Mouse (Mus musculus) heart, embryonic 14.5 days (tissue): ENCODE results near the gene Vmn1r18. TPM values are rescaled to one million over a fixed set of nuclear protein-coding genes. Genes with fewer than 3 reads are reported as not detected.
"Not testable (repeated sequence)": the region's sequence is repeated elsewhere in the genome, so short reads cannot be mapped to it uniquely, and the experiment has no call there.

Experiments used
- ATAC-seq: fragments of 200-750 bp; cut with Nextera tagmentation; 2 replicates; pipeline ENCODE4 v1.8.0; 2017; ENCODE audit warnings: low read depth, moderate TSS enrichment; ENCODE audit not compliant: insufficient number of reproducible peaks, insufficient read depth, low FRiP score
- H3K27ac ChIP-seq, 2 experiments: fragments of 200-500 bp in 1 of 2; fragments of 300-500 bp in 1 of 2; sonication (generic) in 1 of 2; replicated peaks in 1 of 2; 2 replicates each; pipeline ENCODE4 v1.5.1; 2012 to 2014; ENCODE audit warnings: low read depth in 2 of 2, low read length in 2 of 2, control low read depth in 1 of 2, mild to moderate bottlenecking in 1 of 2, mixed read lengths in 1 of 2; ENCODE audit not compliant: control insufficient read depth in 1 of 2, insufficient read depth in 1 of 2
- H3K27me3 ChIP-seq: fragments of 300-500 bp; sonication (generic); 2 replicates; pipeline ENCODE4 v1.6.1; 2014; ENCODE audit warnings: mild to moderate bottlenecking, low read length, control low read depth; ENCODE audit not compliant: control insufficient read depth, insufficient read depth
- H3K36me3 ChIP-seq: fragments of 300-500 bp; sonication (generic); 2 replicates; pipeline ENCODE4 v1.6.1; 2014; ENCODE audit warnings: mild to moderate bottlenecking, control low read depth, low read length, mixed read lengths; ENCODE audit not compliant: control insufficient read depth, insufficient read depth
- H3K4me1 ChIP-seq, 2 experiments: fragments of 200-500 bp in 1 of 2; fragments of 300-500 bp in 1 of 2; sonication (generic) in 1 of 2; 2 replicates each; pipeline ENCODE4 v1.6.1; 2012 to 2014; ENCODE audit warnings: low read length in 2 of 2, control low read depth in 1 of 2, mixed read lengths in 1 of 2; ENCODE audit not compliant: control insufficient read depth in 2 of 2, insufficient read depth in 2 of 2
- H3K4me2 ChIP-seq: fragments of 300-500 bp; sonication (generic); 2 replicates; pipeline ENCODE4 v1.6.1; 2014; ENCODE audit warnings: mild to moderate bottlenecking, low read length
- H3K4me3 ChIP-seq, 2 experiments: fragments of 200-500 bp in 1 of 2; fragments of 300-500 bp in 1 of 2; sonication (generic) in 1 of 2; 2 replicates each; pipeline ENCODE4 v1.5.1; 2012 to 2014; ENCODE audit warnings: low read length in 2 of 2, mild to moderate bottlenecking in 2 of 2, control low read depth in 1 of 2, low read depth in 1 of 2, moderate library complexity in 1 of 2; ENCODE audit not compliant: control insufficient read depth in 1 of 2, insufficient read depth in 1 of 2
- H3K9ac ChIP-seq: fragments of 300-500 bp; sonication (generic); 2 replicates; pipeline ENCODE4 v1.6.1; 2014; ENCODE audit warnings: mild to moderate bottlenecking, low read length
- H3K9me3 ChIP-seq: fragments of 300-500 bp; sonication (generic); 2 replicates; pipeline ENCODE4 v1.6.1; 2016; ENCODE audit warnings: low read length, control low read depth; ENCODE audit not compliant: control insufficient read depth
- WGBS: fragments of 180-500 bp; shearing (Covaris S2); extraction: QIAGEN DNeasy Blood & Tissue Kit; methylation state at CpG from one replicate; pipeline ENCODE4 v1.1.7; 2014; 5-methylcytosine and 5-hydroxymethylcytosine counted together
- polyA plus RNA-seq: library from polyadenylated mRNA; unstranded; fragments of >200 nt; fragmentation: Nextera tagmentation; extraction: Ambion mirVana; gene quantifications from 2 replicates; pipeline ENCODE4 v1.2.1, GENCODE M21; 2014

Vmn1r18 gene
- not detected in 2 replicates for polyA plus RNA-seq

DNA sequence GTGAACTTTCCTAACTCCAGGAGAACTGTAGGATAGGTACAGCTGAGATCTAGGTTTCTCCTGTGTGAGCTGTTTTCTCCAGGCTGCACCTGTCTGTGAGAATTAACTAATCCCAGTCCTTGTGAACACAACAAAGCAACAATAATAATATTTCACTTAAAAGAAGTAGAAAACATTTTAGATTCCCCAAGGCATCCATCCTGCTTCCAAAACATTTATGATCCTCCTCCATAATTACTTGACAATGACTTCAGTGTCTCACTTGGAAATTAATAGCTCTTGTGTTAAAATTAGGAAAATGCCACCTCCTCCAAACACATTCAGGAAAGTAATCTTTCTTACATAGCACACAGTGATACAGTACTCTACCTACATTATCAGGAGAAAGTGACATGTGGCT is at the start of gene Vmn1r18:
Vmn1r18 (minus strand) TSS at position 101 of the 400 bp plus-strand sequence.
- no peaks in the 10 kb centered on the region for H3K27me3 ChIP-seq

GRCm38 (mm10) chr6:57431196-57431595 is 35.6 kb upstream of the Vmn1r18 start:
- no peak overlapping the region for H3K27ac ChIP-seq
- no peak overlapping the region for H3K4me2 ChIP-seq

More for the DNA sequence above, at the start of gene Vmn1r18:
- Histone ChIP-seq H3K4me1 (no peaks in the 10 kb centered on the region), H3K4me2 (no peak within 1 kb of the TSS), H3K4me3 (no peak within 1 kb of the TSS), H3K9ac (no peak within 1 kb of the TSS), H3K9me3 (no peaks in the 10 kb centered on the region), H3K36me3 (no peaks in the 10 kb centered on the region), H3K27ac (no peak within 1 kb of the TSS)
- no peak for ATAC-seq

GRCm38 (mm10) chr6:57428630-57429029 is 33.0 kb upstream of the Vmn1r18 start, which contains the start of gene Vmn1r20:
Gene Vmn1r20 (plus strand): TSS chr6:57428930.
- 41% methylated on average over 1 of the region's 1 CpGs for WGBS
- H3K4me1 ChIP-seq = no peaks in the 10 kb centered on the region
- no peaks in the 10 kb centered on the region for H3K27me3 ChIP-seq
- H3K27ac ChIP-seq = no peak within 1 kb of the TSS
- no peak within 1 kb of the TSS for H3K4me3 ChIP-seq
- no peak within 1 kb of the TSS for H3K9ac ChIP-seq
- no peak within 1 kb of the TSS for H3K4me2 ChIP-seq
- ATAC-seq = no peak
- no peaks in the 10 kb centered on the region for H3K9me3 ChIP-seq
- H3K36me3 ChIP-seq = no peaks in the 10 kb centered on the region

More at GRCm38 (mm10) chr6:57431196-57431595, 35.6 kb upstream of the Vmn1r18 start:
- H3K27me3 ChIP-seq = no peaks in the 10 kb centered on the region
- WGBS = 50% methylated on average over 1 of the region's 1 CpGs
- no peak overlapping the region for H3K9ac ChIP-seq
- H3K4me3 ChIP-seq = no peak overlapping the region
- no peaks in the 10 kb centered on the region for H3K4me1 ChIP-seq
- H3K36me3 ChIP-seq = no peaks in the 10 kb centered on the region
- no peak for ATAC-seq
- no peaks in the 10 kb centered on the region for H3K9me3 ChIP-seq

- not testable (repeated sequence) for H3K27me3 ChIP-seq, H3K4me3 ChIP-seq, H3K4me1 ChIP-seq, H3K36me3 ChIP-seq, H3K4me2 ChIP-seq, ATAC-seq, H3K9me3 ChIP-seq, H3K9ac ChIP-seq, H3K27ac ChIP-seq
- 60% methylated on average over 3 of the region's 3 CpGs for WGBS
Measured at GRCm38 (mm10) chr6:57403480-57403879, 7.9 kb upstream of the Vmn1r18 start, which contains the start of gene Vmn1r19. Gene Vmn1r19 (plus strand): TSS chr6:57403780.

GRCm38 (mm10) chr6:57367496-57367895 is 28.1 kb downstream of the Vmn1r18 start:
- WGBS = 87% methylated on average over 1 of the region's 1 CpGs
- ATAC-seq = no peak

GRCm38 (mm10) chr6:57365866-57366265 is 29.7 kb downstream of the Vmn1r18 start:
- H3K9me3 ChIP-seq, H3K9ac ChIP-seq, H3K4me2 ChIP-seq, H3K36me3 ChIP-seq, H3K4me3 ChIP-seq, H3K27ac ChIP-seq, ATAC-seq, H3K27me3 ChIP-seq, H3K4me1 ChIP-seq: not testable (repeated sequence)
- 74% methylated on average over 1 of the region's 1 CpGs for WGBS

More at GRCm38 (mm10) chr6:57367496-57367895, 28.1 kb downstream of the Vmn1r18 start:
- H3K27me3 ChIP-seq = no peaks in the 10 kb centered on the region
- H3K27ac ChIP-seq = no peak overlapping the region
- no peak overlapping the region for H3K4me3 ChIP-seq
- H3K9me3 ChIP-seq = no peaks in the 10 kb centered on the region
- H3K36me3 ChIP-seq = no peaks in the 10 kb centered on the region
- no peak overlapping the region for H3K9ac ChIP-seq
- no peak overlapping the region for H3K4me2 ChIP-seq
- no peaks in the 10 kb centered on the region for H3K4me1 ChIP-seq

GRCm38 (mm10) chr6:57363627-57364026 is 32.0 kb downstream of the Vmn1r18 start, which contains the start of gene Vmn1r17:
Gene Vmn1r17 (minus strand): TSS chr6:57363727.
- Histone ChIP-seq H3K4me3 (no peak within 1 kb of the TSS), H3K27ac (no peak within 1 kb of the TSS), H3K9ac (no peak within 1 kb of the TSS), H3K4me2 (no peak within 1 kb of the TSS), H3K27me3 (no peaks in the 10 kb centered on the region), H3K36me3 (no peaks in the 10 kb centered on the region), H3K4me1 (no peaks in the 10 kb centered on the region), H3K9me3 (no peaks in the 10 kb centered on the region)
- ATAC-seq = no peak
- WGBS = 81% methylated on average over 1 of the region's 1 CpGs

DNA sequence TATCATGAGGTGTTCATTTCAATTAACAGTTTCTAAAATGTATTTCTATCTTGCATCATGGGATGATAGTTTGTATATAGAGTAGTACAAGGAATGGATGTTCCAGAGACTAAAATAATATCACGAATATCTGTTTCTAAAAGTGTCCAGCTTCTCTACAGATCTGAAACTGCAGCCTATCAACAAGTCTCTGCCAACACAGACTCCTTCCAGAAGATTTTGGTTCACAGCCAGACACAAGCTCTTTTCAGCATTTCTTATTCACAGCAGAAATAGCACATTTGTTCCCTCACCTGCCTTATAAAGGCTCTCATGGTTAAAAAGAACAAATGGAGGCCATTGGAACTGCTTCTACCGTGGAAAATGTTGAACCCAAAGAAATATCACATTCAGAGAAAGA is 38.7 kb downstream of the Vmn1r18 start:
- H3K4me3 ChIP-seq = no peak overlapping the region
- 57% methylated on average over 2 of the region's 2 CpGs for WGBS

More for the DNA sequence above, 38.7 kb downstream of the Vmn1r18 start:
- H3K4me2 ChIP-seq = no peak overlapping the region
- H3K27me3 ChIP-seq = no peaks in the 10 kb centered on the region
- no peak overlapping the region for H3K27ac ChIP-seq
- H3K9ac ChIP-seq = no peak overlapping the region
- no peak for ATAC-seq
- no peaks in the 10 kb centered on the region for H3K9me3 ChIP-seq
- H3K36me3 ChIP-seq = no peaks in the 10 kb centered on the region
- no peaks in the 10 kb centered on the region for H3K4me1 ChIP-seq
